Mouse (Mus musculus): ENCODE measurements around the gene Tff2.

Gene Tff2

DNA sequence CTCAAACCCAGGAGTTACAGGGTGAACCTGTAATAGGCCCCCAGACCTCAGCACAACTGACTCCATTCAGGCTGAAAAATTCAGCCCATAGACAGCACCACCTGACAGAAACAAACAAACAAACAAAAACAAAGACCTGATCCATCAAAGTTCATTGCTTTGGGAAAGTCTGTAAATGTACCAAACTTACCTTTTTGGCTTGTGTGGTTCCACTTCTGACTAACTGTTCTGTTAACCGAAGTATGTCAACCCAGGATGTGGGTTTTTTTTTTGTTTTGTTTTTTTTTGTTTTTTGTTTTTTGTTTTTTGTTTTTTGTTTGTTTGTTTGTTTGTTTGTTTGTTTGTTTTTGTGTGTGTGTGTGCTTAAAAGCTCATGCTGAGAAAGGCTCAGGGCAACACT is 7.3 kb downstream of the Tff2 start:
- DNase-seq (ENCODE audit: extremely low read depth, low read depth, low spot score), result no peak

DNA sequence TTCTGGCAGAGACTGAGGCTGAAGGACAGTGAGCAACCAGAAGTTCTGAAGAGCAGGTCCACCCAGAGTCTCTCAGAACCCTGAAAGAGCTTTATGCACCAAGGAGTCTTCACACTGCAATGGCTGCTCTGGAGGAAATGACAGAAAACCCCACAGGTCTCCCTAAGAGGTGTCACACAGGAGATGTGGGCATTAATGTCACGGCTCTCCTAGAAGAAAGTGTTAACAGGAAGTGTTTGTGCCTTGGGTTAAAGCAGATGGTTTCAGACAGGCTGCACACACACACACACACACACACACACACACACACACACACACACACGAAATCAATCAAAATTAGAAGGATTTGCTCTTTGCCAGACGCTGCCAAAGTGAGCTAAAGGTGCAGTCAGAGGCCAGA is 7.8 kb downstream of the Tff2 start:
- no peak for DNase-seq (ENCODE audit: extremely low read depth, low read depth, low spot score)

DNA sequence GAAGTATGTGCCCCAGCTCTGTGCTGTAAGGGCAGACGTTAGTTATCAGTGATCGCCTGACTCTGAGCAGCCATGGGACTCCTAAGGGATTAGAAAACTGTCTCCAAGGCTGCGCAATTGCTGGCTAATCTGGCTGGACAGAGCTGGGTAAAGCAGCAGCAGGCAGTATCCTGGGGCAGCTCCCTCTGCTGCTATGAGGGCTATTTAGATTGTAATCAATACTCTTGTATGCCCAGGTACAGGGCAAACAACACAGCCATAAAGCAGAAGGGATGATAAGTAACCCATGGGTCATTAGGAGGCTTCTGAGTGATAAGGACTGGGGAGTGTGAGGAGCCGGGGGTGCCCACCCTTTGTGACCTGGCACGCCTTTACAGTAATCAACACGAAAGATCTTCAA is 9.2 kb downstream of the Tff2 start:
- DNase-seq (ENCODE audit: extremely low read depth, low read depth, low spot score), result no peak

DNA sequence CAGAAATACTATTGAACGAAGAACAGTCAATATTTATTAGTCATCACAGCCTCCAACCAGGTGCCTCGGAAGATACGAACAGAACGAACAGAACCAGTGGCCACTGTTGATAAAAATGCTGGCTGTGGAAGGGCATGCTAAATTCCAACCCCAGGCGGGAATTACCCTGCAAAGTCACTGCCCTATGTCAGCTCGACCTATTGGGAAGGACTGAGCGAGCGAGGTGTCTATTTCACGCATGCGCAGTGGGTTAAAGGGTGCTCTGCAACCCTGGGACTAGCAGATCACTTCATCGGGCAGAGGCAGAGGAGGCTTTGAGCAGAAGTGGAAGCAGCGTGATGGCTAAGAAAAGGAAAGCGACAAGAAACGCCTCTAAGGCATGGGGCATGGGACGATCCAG is 10.3 kb downstream of the Tff2 start:
- DNase-seq (ENCODE audit: extremely low read depth, low read depth, low spot score), result no peak

DNA sequence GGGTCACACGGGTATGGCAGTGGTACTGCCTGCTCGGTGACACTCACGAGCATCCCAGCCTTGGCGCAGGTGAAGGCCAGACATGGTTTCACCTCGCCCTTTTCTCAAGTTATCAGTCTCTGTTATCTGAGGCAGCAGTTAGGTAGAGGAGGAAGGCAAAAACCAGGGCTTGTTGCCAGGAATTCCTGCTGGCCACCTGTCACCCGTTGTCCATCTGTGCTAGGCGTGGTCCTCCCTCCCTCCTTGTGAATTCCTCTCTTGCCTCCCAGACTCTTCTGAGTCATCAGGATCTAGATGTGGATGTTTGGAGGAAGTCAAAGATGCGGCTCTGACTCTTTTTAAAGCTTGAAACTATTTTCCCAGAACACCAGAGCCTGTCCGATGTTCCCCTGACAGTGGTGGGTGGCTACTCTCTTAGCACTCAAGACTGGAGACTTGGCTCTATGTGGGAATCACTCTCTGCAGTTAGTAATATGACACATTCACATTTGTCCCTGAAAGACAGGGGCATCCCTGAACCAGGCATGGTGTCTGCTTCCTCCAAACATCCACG is 12.7 kb downstream of the Tff2 start:
- no peak for DNase-seq (ENCODE audit: extremely low read depth, low read depth, low spot score)

DNA sequence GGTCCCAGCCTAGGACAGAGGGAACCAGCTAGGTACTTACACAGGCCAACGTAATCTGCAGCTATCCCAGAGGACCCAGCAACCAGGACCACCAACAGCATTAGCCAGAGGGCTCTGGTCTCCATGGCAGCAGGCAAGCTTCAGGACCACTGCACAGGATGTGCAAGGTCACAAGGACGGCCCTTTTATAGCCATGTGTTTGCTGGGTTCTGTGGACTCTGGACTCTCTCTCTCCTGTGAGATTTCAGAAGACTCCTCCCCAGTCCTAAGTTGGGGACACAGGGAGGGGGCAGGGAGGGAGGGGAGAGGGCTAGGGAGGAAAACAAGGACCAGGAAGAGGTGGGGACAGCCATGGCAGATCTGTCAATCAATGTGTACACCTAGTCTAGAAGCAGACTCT is 14.6 kb downstream of the Tff2 start, which contains the start of gene Tff3:
Gene Tff3, minus strand, starts transcription at position 195 of the 400 bp plus-strand sequence.
- DNase-seq (ENCODE audit: extremely low read depth, low read depth, low spot score), result no peak

DNA sequence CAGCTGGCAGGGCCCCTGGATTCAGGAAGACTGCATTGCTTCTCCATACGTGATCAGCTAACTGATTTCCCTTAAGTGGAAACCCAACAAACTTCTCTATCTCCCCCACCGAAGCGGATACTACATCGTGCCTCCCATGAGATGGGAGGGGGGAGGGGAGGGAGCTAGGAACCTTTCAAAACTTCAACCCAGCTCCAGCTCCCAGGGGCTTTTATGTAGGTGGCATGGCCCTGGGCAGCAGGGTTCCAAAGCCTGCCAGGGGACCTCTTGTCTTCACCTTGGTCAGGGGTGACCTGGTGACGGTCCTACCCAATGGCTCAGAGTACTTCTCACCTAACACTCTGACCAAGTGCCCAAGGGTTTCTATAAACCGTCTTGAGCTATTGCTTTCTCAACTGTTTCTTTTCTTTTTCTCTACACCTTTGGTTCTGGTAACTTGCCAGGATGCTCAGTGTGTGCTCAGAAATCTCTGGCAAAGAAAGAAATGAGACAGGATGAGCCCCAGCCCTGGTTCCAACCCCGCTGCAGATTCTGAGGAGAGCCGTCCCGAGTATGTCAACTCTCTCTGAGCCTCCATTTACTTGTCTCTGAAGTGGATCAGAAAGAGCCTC is 15.3 kb downstream of the Tff2 start:
- DNase-seq (ENCODE audit: extremely low read depth, low read depth, low spot score), result no peak

DNA sequence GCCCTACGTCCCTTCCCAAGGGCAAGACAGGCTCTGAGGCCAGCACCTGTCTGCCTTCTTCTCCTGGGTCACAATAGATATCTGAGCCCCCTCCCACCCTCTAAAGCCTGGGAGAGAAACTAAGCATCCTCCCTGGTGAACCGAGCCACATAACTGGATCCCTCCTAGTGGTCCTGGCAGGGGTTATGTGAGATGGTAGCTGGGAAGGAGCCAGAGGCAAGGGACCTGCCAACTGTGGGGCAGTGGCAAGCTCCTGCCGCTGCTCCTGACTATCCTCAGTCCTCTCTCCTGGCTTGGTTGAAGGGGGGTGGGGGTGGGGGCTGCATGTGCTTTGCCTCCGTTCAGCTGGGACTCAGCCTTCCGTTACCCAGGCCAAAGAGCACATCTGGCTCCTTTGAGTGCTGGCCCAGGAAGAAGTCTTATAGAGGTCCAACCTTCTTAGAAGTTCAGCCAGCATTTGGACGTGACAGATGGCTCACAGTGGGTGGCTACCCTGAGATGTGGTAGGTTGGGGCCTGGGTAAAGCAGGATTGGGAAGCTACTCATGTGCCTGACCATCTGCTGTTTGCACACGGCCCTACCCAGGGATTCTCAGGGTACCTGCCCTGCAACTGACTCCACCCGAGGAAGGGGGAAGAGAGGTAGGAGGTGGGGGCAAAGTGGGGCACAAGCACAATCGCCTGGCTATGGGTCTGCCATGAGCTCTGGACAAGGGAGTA is 18.4 kb downstream of the Tff2 start:
- no peak for DNase-seq (ENCODE audit: extremely low read depth, low read depth, low spot score)

DNA sequence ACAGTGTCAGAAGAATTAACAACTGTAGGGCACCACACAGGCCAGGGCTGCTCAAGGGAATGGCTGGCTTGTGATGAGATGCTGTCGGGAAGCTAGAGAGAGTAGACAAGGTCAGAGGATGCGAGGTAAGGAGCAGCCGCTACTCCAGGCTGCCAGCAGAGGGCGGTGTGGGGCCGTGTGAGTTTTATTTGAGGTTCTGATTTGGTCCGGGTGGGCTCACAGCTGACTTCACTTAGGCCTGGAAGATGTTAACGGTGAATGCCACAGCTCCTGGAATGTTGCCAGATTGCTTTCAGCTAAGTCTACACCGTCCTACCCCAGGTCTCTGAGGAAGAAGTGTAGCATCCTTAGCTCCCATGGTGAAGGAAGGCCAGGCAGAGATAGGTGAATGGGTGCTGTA is 22.1 kb downstream of the Tff2 start:
- DNase-seq (ENCODE audit: extremely low read depth, low read depth, low spot score), result no peak

DNA sequence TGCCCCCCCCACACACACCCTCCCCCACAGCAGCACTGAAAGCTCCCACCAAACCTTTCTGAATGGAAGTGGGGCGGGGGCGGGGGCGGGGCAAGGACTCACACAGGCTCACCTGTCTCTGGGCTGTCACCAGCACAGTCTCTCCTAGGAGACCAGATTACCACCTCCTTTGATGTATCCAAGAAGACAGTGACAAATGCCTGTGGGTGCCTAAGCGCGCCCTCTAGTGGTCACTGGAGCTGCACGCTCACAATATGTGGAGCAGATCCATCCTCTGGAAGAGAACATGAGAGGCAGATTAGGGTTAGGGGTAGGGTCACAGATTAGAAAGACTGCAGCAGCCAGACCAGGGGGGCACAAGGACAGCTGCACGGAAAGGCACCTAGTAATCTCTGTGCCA is 24.7 kb downstream of the Tff2 start:
- DNase-seq (ENCODE audit: extremely low read depth, low read depth, low spot score), result no peak

DNA sequence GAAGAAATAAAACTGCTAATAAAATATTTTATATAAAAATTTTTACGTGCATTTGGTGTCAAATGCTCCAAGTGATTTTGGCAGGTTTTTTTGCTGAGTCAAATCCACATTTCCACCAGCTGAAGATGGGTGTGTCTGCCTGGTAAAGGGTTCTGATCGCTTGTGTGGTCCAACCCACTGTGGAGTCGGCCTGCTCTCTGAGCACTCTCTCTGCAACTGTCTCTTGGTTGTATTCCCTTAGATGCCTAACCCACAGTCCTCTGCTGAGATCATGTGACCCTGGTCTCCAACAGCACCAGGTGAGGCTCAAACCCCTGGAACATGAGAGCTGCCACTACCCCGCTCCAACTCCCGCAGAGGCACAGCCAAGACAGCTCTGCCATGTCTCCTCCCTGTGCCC is 26.1 kb downstream of the Tff2 start:
- DNase-seq (ENCODE audit: extremely low read depth, low read depth, low spot score), result no peak

DNA sequence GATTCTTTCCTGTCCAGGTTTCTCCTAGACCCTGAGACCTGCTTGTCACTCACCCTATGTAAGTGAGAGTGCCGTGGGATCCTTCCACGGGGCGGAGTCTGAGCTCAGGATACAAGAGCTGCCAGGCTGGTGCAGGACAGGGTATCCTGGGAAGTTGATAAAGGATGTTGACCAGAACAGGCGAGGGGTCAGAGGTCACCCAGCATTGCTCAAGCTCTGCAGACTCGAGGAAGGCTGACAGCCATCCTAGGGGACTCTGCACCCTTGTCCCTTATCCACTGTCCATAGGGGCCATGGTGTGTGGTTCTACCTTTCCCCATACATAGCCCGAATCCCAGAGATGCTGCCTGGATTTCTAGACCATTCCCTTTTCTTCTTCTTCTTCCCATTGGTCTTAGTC is 28.0 kb downstream of the Tff2 start:
- DNase-seq (ENCODE audit: extremely low read depth, low read depth, low spot score), result no peak

DNA sequence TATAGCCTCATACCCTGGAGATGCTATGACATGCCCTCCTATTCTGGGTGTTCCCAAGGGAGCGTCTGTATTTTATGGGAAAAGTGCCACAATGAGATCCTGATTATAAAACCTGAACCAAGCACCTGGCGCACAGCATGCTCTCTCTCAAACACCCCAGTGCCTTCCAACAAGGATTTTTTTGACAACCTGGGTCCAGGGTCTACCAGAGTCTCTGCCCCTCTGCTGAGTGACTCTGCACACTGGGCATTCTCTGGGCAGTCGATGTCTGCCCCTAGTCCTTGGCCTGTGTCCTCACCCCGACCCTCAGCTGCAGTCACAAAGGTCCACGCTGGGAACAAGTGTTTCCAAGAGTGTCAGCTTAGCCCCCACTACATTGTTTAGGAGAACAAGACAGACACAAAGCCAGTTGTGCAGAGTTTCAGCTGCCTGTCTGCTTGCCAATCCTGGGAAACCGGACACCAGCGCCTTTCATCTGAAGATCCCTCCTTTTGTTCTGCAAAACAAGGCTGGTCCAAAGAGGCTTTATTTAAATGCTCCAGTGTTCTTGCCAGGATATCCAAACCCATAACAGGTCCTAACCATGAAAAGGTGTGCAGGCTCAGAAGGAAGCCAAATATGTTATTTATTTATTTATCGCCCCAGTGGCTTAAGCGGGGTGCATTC is 30.8 kb downstream of the Tff2 start:
- no peak for DNase-seq (ENCODE audit: extremely low read depth, low read depth, low spot score)

DNA sequence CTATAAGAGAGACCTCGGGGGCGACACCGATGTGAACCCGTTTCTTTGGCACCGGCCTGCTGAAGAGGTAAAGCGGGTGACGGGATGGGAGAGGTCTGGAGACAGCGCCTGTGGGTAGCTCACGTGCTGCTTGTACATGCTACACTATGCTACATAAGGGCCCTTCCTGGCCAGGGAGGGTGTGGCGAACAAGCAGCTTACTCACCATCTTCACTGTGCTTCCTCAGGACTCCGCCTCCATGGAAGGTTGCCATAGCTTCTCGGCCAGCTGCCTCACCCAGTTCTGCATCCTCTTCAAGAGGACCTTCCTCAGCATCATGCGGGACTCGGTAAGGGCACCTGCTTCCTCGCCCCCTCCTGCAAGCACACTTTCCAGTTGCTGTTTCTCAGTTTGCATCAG is 35.7 kb downstream of the Tff2 start:
- no peak for DNase-seq (ENCODE audit: extremely low read depth, low read depth, low spot score)

DNA sequence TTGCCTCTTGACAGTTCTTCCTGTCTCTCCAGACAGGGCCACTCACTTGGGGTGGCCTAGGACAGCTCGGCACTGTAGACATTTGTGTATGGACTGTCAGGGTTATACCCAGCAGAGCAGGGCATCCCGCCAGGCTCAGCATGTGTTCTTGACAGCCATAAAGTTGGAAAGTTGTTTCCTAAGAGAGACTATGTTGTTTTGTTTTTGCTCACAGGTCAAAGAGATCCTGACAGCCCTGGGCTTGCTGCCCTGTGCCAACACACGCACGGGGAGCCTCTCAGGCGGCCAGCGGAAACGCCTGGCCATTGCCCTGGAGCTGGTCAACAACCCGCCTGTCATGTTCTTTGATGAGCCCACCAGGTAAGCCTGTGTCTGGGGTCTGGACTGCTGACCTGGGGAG is 40.3 kb downstream of the Tff2 start:
- no peak for DNase-seq (ENCODE audit: extremely low read depth, low read depth, low spot score)

DNA sequence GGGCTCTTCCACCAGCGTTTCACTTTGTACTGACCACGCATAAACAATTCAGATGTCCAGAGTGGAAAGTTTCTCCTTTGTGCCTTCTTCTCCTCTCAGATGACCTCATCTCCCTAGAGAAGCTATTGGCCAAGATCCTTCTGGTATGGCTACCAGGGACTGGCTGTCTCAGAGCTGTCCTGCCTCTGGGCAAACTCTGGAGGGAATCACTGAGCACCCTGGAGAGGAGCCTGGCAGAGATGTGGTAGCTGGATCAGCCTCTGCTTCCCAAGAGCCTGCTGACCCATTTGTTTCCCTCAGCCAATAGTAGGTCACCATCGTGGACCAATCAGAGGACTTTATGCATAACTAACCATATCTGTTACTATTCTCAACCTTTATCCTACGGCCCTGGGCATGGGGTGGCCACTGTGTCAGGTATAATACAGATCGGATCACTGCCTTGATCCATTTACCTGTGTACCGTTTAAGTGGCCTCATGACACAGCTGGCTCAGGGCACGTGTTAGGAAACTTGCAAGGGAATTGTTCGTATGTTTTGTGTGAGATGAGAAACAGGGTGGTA is 41.0 kb downstream of the Tff2 start:
- DNase-seq (ENCODE audit: extremely low read depth, low read depth, low spot score), result no peak

DNA sequence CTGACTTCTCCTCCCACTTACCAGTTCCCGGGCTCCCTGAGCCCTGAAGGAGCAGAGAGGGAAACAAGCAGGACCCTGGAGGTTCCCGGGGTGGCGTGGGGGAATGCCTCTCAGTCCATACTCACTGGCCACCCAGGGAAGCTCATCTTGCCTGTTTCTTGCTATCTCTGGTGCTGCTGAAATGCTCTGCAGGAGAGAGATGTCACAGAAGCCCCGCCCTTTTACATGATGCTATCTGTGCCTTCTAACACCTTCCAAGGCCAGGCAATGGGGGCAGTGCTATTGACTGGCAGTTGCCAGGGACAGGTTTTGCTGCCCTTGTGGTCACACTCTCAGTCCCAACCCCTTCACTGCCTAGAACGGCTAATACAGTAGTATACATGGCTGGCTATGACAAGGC is 45.3 kb downstream of the Tff2 start:
- no peak for DNase-seq (ENCODE audit: extremely low read depth, low read depth, low spot score)

DNA sequence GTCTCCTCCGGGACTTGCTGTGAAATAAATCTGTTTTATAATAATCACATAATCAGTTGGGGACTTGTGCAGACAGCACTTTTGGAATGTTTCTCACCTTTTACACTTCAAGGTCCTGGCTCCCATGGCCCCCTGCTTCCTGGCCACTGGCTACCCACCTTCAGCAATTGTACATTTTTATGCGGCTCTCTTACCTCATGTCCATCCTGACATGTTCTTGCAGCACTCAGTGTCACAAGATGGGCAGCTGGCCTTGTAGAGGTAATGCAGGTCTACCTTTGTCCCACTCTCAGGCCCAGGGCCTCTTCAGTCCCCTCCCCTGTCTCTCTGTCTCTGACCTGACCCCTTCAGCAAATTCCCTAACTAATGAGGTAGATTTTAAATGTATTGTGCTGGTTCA is 47.2 kb downstream of the Tff2 start:
- no peak for DNase-seq (ENCODE audit: extremely low read depth, low read depth, low spot score)

DNA sequence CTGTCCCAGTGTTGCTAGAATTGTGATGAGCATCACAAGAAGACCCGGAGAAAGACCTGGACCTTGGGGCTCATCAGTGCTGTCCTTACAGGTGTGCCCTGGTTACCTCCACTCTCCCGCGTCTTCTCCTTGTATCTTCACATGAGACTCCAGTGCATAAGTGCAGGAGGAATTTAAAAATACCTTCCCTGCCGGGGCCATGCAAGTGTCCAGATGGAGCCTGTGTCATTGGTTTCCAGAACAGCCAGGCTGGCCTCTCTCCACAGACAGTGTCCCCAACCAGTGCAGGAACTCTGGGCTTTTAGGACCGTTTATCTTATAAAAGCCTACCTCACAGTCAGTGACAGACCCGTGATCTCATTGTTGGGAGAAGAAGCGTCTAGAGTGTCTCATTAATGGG is 48.5 kb downstream of the Tff2 start:
- DNase-seq (ENCODE audit: extremely low read depth, low read depth, low spot score), result no peak

DNA sequence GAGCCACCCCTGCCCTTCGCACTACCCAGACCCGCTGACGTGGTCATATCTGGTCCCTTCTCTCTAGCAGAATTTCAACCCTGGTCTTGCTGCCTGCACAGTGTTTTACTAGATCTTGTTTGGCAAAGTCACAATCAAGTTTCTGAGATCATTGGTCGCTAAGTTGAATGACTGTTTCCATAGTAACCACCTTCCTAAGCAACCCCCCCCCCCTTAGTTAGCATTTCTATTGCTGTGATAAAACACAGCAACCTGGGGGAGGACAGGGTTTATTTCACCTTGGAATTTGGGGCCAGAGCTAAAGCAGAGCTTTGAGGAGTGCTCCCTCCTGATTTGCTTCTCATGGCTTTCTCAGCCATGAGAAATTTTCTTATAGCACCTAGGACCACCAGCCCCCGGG is 49.3 kb downstream of the Tff2 start:
- DNase-seq (ENCODE audit: extremely low read depth, low read depth, low spot score), result no peak
